Mouse (Mus musculus): ENCODE data around the gene Cfap221.
A peak's percentile ranks its signal among the peaks of the same experiment; 100 is the strongest.

The Cfap221 gene

GRCm38 (mm10) chr1:119996798-119997581 lies at the start of gene Cfap221:
Gene Cfap221, minus strand, starts transcription at chr1:119997234.
- DNase-seq (ENCODE audit: low spot score): peak; percentile 74

GRCm38 (mm10) chr1:120044584-120044983 lies 47.5 kb upstream of the Cfap221 start:
- DNase-seq (ENCODE audit: low spot score): no peak

- no peak for DNase-seq (ENCODE audit: low spot score)
Observed at GRCm38 (mm10) chr1:120042421-120042820, 45.4 kb upstream of the Cfap221 start.

DNA sequence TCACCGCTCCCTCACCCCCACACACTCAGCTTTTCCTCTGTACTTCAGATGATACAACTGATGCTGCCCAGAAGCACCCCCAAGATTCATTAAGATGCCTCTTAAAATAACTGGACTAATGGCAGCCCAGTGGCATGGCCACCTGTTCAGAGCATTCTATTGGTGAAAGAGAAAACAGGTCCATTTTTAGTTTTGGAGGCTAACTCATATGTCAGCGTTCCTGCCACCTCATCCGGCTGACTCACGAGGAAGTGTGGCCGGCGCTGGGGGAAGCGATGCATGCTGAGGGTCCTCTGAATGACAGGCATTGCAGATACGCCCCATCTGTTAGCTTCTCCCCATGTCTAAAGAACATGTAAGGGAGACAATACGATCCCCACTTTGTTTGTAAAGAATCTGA lies 41.6 kb upstream of the Cfap221 start:
- no peak for DNase-seq (ENCODE audit: low spot score)

- peak; percentile 25 for DNase-seq (ENCODE audit: low spot score)
Observed at GRCm38 (mm10) chr1:120037021-120037683, 40.1 kb upstream of the Cfap221 start.

DNA sequence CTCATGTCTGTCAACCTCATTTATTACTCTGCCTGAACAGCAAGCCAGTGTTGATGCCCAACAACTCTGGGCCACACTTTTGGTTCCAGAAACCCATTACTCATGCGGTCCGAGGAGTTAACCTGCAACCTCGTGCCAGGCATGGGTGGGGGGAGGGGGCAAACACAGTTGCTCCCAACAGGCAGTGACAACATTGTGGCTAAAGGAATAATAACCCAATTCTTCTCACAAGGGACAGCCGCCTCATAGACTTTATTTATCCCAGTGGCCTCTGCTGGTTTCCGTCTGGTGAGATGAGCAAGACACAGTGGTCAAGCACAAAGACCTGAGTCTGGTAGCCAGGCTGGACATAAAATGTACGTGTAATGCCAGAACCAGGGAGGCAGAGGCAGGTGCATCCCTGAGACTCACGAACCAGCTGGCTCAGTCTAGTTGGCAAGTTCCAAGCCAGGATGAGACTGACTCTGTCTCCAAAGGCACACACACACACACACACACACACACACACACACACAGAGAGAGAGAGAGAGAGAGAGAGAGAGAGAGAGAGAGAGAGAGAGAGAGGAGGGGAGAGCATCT lies 38.5 kb upstream of the Cfap221 start:
- no peak for DNase-seq (ENCODE audit: low spot score)

DNA sequence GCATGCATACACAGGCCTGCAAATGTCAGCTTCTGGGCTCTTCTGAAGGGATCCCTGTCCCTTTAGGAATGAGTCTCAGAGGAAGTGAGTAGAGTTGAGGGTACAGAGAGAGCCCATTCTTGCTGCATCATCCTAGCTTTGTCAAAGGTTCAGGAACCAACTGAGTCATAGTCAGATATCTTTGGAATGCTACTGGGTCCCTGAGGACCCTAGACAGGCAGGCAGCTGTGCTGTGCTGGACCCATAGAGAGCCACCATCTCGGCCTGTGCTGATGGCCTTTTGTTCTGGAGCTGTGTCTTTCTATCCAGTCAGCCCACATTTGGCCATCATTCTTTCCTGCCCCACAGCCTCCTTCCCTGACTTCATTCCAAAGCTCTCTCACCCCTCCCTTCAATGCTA lies 37.8 kb upstream of the Cfap221 start:
- DNase-seq (ENCODE audit: low spot score): no peak

GRCm38 (mm10) chr1:120033469-120033854 lies 36.4 kb upstream of the Cfap221 start:
- DNase-seq (ENCODE audit: low spot score): no peak

DNA sequence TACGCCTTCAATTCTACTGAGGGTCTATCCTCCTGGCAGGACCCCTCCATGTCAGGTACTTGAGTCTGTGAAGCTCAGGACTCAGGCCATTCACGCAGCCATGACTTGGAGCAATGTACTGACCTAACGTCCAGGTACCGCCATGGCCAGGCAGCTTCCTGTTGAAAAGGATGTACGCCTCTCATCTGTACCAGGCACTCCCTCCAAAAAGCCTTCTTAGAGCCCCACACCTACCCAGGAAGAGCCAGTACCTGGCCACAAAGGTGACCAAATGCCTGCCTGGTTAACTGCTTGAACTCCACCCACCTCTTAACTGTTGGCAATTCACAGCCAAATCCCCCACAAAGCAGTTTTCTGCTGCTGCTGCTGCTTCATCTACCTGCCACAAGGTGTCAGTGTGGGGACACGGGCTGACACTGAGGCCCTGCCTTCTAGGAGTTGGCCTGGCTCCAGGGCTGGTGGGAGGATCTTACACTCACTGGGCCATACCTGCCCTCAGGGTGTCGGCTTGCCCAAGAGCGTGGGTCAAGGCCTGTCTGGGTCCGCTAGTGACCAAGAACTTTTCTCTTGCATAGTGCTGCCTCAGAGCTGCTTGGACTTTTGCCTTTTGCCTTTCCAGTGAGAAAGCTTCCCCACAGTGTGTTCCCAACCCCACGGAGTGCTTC lies 35.9 kb upstream of the Cfap221 start:
- DNase-seq (ENCODE audit: low spot score): peak; percentile 88

GRCm38 (mm10) chr1:120030474-120030873 lies 33.4 kb upstream of the Cfap221 start:
- no peak for DNase-seq (ENCODE audit: low spot score)

GRCm38 (mm10) chr1:120027693-120028092 lies 30.7 kb upstream of the Cfap221 start:
- DNase-seq (ENCODE audit: low spot score): no peak

DNA sequence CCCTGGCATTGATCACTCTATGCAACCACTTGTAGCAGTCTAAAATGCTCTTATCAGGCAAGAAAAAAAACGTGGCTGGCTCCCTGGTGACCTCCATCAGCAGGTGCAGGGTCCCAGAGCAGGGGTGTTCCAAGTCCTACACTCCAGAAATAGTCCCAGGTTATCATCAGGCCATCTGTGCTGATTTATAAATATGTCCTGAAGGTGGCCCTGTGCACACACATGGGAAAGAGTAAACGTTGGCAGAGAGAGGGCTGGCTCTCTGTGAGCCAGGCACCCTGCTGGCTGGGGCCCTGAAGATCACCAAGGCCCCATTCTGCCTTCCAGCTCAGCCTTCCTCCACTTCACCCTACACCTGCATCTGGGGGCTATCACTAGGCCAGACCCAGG lies 28.0 kb upstream of the Cfap221 start:
- DNase-seq (ENCODE audit: low spot score): peak; percentile 20

DNA sequence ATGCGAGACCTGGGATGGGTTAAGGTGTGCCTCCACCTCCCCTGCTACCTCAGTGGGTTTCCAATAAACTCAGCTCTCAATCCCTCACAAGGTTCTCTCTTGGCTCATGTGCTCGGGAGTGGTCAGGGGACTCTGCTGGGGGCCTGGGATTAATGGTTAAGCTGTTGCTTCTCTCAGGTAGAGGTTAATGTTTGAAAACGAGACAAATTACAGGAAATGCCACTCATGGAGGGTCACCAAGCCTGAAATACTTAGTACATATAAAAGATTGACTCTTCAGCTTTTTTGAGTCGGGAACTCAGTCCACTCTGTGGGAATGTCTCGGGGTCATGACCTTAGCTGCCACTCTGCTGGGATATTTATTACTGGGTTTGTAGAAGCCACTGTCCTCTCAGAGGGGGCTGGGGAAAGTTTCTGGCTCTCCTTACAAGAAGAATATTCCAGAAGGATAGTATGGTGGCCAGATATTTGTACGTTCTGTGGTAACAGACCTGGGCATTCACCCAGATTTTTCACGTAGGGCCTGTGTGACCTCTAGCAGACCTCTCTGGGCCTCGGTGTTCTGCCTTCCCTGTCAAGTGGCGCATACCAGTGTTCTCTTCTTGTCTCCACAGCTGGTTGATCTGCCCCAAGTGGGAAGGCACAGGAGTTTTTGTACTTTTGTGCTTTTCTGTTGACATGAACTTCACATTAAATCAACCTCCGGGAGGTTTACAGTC lies 27.5 kb upstream of the Cfap221 start:
- DNase-seq (ENCODE audit: low spot score): peak; percentile 83

- no peak for DNase-seq (ENCODE audit: low spot score)
Observed at GRCm38 (mm10) chr1:120021951-120022350, 24.9 kb upstream of the Cfap221 start.

DNA sequence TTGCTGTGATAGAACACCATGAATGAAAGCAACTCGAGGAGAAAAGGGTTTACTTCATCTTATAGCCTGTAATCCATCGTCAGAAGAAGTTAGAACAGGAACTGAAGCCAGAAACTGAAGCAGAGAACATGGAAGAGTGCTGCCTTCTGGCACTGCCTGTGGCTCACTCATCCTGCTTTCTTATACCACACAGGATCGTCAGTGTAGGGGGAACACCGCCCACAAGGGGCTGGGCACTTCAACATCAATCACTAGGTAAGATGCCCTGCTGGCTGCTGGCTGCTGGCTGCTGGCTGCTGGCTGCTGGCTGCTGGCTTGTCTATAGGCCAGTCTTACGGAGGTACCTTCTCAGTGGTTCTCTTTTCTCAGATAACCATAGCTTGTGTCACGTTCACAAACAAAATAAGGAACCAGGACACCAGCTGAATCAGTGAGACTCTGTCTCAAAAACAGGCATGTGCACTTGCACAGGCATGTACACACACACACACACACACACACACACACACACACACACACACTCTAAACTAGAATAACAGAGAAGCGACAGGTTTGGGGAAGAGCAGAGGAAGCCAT lies 23.4 kb upstream of the Cfap221 start:
- DNase-seq (ENCODE audit: low spot score): no peak

DNA sequence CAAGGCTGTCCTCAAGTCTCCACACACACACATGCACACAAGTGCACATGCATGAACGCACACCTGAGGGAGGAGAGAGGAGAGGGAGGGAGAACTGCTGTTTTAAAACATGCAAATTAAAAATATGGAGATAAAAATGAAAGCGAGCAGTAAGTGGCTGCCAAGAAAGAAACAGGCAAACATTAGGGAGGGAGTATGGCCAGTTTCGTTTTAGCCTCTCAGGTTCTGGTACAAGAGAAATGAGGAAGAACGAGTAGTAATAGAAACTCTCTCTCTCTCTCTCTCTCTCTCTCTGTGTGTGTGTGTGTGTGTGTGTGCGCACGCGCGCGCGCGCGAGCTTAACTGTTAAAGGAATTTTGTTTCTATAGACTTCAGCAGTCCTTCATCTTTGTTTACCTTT lies 22.4 kb upstream of the Cfap221 start:
- no peak for DNase-seq (ENCODE audit: low spot score)

- DNase-seq (ENCODE audit: low spot score): no peak
Observed at GRCm38 (mm10) chr1:120018900-120019299, 21.9 kb upstream of the Cfap221 start.

DNA sequence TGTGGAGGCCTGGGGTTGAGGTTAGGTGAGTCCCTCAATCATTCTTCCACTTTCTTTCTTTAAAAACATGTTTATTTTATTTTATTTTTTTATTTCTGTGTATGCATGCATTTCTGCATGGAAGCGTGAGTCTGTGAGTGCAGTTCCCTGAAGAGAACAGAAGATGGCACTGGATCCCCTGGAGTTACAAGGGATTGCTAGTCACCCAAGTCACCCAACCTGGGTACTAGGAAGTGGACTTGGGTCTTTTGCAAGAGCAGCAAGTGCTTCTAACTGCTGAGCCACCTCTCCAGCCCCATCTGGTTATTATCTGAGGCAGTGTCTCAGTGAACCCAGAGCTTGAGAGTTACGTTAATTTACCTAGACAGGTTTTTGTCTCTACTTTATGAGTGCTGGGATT lies 19.2 kb upstream of the Cfap221 start:
- no peak for DNase-seq (ENCODE audit: low spot score)

- DNase-seq (ENCODE audit: low spot score): peak; percentile 83
Observed at GRCm38 (mm10) chr1:120013111-120013510, 16.1 kb upstream of the Cfap221 start.

- no peak for DNase-seq (ENCODE audit: low spot score)
Observed at GRCm38 (mm10) chr1:120012638-120013037, 15.6 kb upstream of the Cfap221 start.

GRCm38 (mm10) chr1:120007851-120008588 lies 11.0 kb upstream of the Cfap221 start:
- DNase-seq (ENCODE audit: low spot score): peak; percentile 92

Data from adipocyte (in vitro differentiated cells).